Mouse (Mus musculus) urinary bladder, postnatal 4 days (tissue): ENCODE measurements around the gene Wls.

Experiments used
- DNase-seq, 2 experiments: peaks; one replicate each; pipeline ENCODE4 v3.0.0; 2021 to 2022; ENCODE audit warnings: low spot score in 2 of 2

The Wls gene

GRCm38 (mm10) chr3:159839481-159839880, at the start of gene Wls:
Gene Wls (plus strand): TSS chr3:159839672.
- DNase-seq, result peak; percentile 65 to 73

- no peak for DNase-seq
Measured at GRCm38 (mm10) chr3:159789781-159790180, 49.7 kb upstream of the Wls start.

- DNase-seq, result no peak
Measured at GRCm38 (mm10) chr3:159831535-159831934, 7.9 kb upstream of the Wls start.

- peak; percentile 49 to 67 for DNase-seq
Measured at GRCm38 (mm10) chr3:159840002-159840816, 737 bp downstream of the Wls start.

- DNase-seq, result peak in 1 of 2 experiments; percentile 20
Measured at GRCm38 (mm10) chr3:159840817-159841390, 1.4 kb downstream of the Wls start.

DNA sequence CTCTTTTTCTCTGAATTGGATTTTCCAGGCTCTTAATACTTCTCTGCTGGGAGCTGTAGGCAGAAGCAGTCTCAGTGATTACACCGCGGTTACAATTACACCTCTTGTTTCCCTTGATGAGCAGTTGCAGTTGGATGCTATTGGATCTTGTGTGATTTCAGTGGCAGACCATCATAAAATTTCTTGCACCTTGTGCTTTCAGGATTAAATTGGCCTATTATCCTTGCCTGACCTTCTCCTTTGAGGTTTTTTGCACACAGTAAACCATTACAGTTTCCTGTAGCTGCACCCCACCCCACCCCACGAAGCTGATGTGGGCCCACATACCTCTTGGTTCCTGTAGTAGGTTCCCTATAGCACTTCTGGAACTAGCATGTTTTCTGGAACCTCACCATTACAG, 2.0 kb downstream of the Wls start:
- no peak for DNase-seq

GRCm38 (mm10) chr3:159843135-159843534, 3.7 kb downstream of the Wls start:
- DNase-seq, result no peak

- no peak for DNase-seq
Measured at GRCm38 (mm10) chr3:159847410-159848016, 8.0 kb downstream of the Wls start.

- DNase-seq, result no peak
Measured at GRCm38 (mm10) chr3:159848156-159848555, 8.7 kb downstream of the Wls start.

DNA sequence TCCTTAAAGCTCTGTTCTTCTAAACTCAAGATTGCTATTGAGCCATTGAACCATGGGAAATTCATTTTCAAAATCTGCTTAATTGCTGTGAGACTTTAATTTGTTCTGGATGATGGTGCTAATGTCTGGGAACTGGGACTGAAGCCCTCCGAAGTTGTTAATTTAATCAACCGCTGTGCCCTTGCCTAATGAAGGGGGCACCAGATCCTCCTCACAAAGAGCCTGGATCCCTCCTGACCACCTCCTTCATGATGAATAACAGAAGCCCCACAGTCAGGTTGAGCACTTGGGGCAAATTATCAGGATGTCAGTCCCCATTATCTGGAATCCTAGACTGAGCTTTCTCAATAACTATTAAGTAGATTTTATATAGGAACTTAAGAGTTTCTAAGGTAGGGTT, 12.0 kb downstream of the Wls start:
- DNase-seq, result no peak

GRCm38 (mm10) chr3:159851980-159852379, 12.5 kb downstream of the Wls start:
- no peak for DNase-seq

DNA sequence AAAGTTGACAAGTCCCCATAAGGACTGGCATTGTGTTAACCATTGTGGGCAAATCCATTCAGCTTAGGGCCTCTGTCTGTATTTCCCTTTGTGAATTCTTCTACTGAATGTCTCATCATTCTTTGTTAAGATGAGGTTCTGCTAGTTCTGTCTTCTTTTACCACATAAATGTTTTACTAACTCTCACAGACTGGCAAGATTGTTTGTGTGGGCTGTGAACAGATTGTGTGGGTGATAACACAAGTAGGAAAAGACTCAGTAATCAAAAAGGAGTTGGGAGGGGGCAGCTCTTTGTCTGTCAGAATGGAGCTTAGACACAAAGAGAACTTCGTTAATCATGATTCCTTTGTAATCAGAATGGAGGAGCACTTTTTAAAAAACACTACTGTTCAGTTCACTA, 17.6 kb downstream of the Wls start:
- no peak for DNase-seq

DNA sequence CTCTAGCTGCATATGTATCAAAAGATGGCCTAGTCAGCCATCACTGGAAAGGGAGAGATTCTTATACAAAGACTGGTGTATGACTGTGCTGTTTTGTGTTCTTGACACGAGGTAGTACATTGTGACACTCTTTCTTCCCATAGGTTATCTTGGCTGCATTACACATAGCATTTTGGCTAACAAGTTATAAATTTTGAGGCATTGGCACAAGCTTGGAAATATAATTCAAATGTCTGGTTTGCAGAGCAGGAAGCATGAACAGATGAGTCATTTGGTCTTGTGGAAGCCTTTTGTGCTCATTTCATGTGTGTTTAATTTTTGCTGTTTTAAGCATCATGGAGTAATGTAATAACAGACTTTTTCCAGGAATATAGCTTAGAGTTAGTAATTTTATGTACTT, 26.2 kb downstream of the Wls start:
- no peak for DNase-seq

GRCm38 (mm10) chr3:159878983-159879382, 39.5 kb downstream of the Wls start:
- no peak for DNase-seq

GRCm38 (mm10) chr3:159883325-159883724, 43.9 kb downstream of the Wls start:
- no peak for DNase-seq

- DNase-seq, result no peak
Measured at GRCm38 (mm10) chr3:159884802-159885201, 45.3 kb downstream of the Wls start.

GRCm38 (mm10) chr3:159885271-159885670, 45.8 kb downstream of the Wls start:
- DNase-seq, result peak; percentile 63 to 67

DNA sequence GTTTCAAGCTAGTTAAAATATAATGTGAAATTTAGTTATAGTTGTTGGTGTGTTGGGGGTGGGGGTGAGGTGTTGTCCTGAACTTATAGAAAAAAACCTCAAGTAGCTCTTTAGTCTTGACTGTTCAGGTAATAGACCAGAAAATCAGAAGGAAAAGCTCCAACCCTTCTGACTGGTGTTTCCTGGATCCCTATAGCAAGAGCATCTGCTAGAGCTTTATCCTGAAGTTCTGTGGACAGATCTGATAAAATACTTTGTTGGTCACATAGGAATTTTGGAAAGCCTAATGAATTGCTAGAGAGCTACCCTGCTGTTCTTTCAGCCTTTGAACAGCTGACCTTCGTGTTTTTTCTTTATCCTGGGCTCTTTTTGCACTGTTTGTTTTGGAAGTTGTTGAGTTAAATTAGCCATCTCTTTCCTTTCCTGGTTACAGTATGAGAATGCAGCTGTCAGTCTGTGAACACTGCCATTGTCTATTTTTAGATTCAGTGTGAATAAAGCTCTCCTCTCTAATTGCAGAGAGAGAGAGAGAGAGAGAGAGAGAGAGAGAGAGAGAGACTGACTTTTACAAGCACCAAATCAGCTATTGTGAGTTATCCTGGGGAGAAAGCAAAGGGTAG, 46.4 kb downstream of the Wls start:
- DNase-seq, result no peak

DNA sequence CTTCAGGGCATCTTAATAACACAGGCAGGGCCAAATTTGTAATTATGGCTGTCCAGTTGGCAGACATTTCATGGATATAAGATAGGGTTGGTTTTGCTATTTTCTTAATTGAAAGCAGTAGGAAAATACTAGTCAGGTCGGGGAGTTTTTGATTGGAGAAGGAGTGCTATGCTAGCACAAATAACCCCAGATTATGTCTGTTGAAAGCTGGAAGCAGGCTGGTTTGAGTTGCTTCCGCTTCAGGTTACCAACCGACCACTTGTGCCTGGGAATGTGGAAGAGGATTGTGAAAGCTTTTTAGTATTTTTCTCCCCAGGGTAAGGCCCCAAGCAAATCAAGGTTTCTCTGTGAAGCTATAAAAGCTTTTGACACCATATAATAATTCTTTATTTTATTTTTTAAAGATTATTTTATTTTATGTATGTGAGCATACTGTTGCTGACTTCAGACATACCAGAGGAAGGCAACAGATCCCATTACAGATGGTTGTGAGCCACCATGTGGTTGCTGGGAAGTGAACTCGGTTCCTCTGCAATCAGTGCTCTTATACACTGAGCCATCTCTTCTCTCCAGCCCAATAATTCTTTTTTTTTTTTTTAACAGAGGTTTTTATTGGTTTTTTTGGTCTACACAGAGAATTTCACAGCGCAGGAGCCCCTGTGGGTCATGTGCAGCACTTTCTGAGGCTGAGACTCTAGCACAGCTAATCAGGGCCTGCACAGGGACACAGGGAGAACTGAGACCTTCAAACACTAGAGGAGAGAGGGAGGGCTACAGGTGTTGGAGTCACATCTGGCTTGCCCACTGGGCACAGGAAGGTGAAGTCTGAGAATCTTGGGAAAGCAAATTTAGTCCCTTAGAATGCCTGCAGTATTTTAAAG, 50.9 kb downstream of the Wls start:
- no peak for DNase-seq

DNA sequence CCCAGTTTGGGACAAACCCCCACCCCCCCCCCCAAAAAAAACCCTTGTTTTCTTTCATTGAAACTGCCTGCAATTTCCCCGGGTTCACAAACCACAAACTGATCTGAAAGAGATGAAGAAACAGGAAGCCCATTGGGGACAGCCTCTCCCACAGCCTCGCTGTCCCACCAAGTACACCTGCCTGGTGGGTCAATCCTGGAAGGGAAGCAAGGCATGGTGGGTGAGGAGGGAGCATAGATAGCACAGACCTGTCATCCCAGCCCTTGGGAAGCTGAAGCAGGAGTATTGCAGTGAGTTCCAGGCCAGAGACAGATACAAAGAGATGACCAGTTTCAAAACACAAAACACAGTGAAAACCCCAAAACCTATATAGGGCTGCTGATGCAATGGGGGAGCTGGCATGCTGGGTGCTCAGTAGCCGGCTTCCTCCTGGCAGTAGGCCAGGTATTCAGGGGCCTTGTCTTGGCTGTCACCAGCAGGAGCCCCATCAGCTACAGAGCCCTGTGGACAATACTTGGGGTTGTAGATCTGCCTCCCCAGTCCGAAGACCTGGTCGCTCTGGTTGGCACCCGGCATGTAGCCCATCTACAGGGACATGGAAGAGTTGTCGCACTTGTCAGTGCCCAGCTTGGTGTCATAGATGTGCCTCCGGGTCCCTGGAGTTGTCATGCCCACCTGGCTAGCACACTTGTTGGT, 51.7 kb downstream of the Wls start:
- peak in 1 of 2 experiments; percentile 57 for DNase-seq

DNA sequence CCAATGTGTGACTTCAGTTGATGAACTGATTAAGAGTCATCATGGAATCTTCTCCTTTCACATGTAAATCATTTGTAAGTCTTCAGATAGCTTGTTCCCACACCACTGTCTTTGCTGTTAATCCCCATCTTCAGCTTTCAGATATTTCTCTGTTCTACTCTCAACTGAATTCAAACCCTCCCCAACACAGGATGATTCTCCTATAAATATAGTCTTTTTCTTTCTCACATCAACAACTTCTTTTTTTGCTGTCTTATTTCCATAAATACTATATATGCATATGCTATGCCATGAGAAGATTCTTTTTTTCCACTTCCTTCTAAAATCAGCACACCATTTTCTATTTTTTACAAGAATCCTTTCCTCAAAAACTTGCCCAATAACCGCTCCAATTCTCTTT, 67.9 kb downstream of the Wls start:
- no peak for DNase-seq
